Mouse (Mus musculus) neural tube, embryonic 15.5 days (tissue): ENCODE data around the gene B4galt4. TPM values are rescaled to one million over a fixed set of nuclear protein-coding genes. Genes with fewer than 3 reads are reported as not detected.
A peak's percentile ranks its signal among the peaks of the same experiment; 100 is the strongest.
"Not testable (repeated sequence)": the region's sequence is repeated elsewhere in the genome, so short reads cannot be mapped to it uniquely, and the experiment has no call there.

Experiments used
- ATAC-seq: fragments of 200-750 bp; cut with Nextera tagmentation; 2 replicates; pipeline ENCODE4 v1.8.0; 2017; ENCODE audit warnings: mild to moderate bottlenecking, moderate TSS enrichment, moderate library complexity; ENCODE audit not compliant: low FRiP score
- H3K27ac ChIP-seq: fragments of 300-500 bp; sonication (generic); replicated peaks from 2 replicates; pipeline ENCODE4 v1.5.1; 2015; ENCODE audit warnings: mild to moderate bottlenecking, inconsistent platforms
- H3K27me3 ChIP-seq: fragments of 300-500 bp; sonication (generic); replicated peaks from 2 replicates; pipeline ENCODE4 v1.6.1; 2015; ENCODE audit warnings: inconsistent platforms
- H3K36me3 ChIP-seq: fragments of 300-500 bp; sonication (generic); 2 replicates; pipeline ENCODE4 v1.6.1; 2015; ENCODE audit warnings: inconsistent platforms
- H3K4me1 ChIP-seq: fragments of 300-500 bp; sonication (generic); 2 replicates; pipeline ENCODE4 v1.6.1; 2015; ENCODE audit warnings: inconsistent platforms
- H3K4me2 ChIP-seq: fragments of 300-500 bp; sonication (generic); 2 replicates; pipeline ENCODE4 v1.6.1; 2015; ENCODE audit warnings: inconsistent platforms, mild to moderate bottlenecking, moderate library complexity
- H3K4me3 ChIP-seq: fragments of 300-500 bp; sonication (generic); replicated peaks from 2 replicates; pipeline ENCODE4 v1.5.1; 2015; ENCODE audit warnings: mild to moderate bottlenecking, inconsistent platforms
- H3K9ac ChIP-seq: fragments of 300-500 bp; sonication (generic); replicated peaks from 2 replicates; pipeline ENCODE4 v1.6.1; 2015; ENCODE audit warnings: mild to moderate bottlenecking, inconsistent platforms
- H3K9me3 ChIP-seq: fragments of 300-500 bp; sonication (generic); replicated peaks from 2 replicates; pipeline ENCODE4 v1.6.1; 2016; ENCODE audit warnings: inconsistent platforms
- WGBS: fragments of 180-500 bp; shearing (Covaris S2); methylation state at CpG from one replicate; pipeline ENCODE4 v1.1.7; 2015; ENCODE audit warnings: mixed read lengths; 5-methylcytosine and 5-hydroxymethylcytosine counted together
- polyA plus RNA-seq: library from polyadenylated mRNA; unstranded; fragments of >200 nt; fragmentation: Nextera tagmentation; extraction: Ambion mirVana; gene quantifications from 2 replicates; pipeline ENCODE4 v1.2.1, GENCODE M21; 2015

B4galt4 gene
- polyA plus RNA-seq, 1 experiment from 2014 or later, result 36.3 TPM

- peak overlapping the region; percentile 92 for H3K4me2 ChIP-seq
- H3K4me1 ChIP-seq, result peaks cover 22% of the 10 kb centered on the region
- no peak for ATAC-seq
- no peak overlapping the region for H3K27ac ChIP-seq
- no peaks in the 10 kb centered on the region for H3K27me3 ChIP-seq
- H3K9ac ChIP-seq, result no peak overlapping the region
- no peaks in the 10 kb centered on the region for H3K9me3 ChIP-seq
- H3K4me3 ChIP-seq, result peak overlapping the region; percentile 59; the same call in 1 of the 2 replicates
- WGBS, result 52% methylated on average over 4 of the region's 4 CpGs
- H3K36me3 ChIP-seq, result no peaks in the 10 kb centered on the region
Observed at GRCm38 (mm10) chr16:38711245-38711644, 30.8 kb upstream of the B4galt4 start.

DNA sequence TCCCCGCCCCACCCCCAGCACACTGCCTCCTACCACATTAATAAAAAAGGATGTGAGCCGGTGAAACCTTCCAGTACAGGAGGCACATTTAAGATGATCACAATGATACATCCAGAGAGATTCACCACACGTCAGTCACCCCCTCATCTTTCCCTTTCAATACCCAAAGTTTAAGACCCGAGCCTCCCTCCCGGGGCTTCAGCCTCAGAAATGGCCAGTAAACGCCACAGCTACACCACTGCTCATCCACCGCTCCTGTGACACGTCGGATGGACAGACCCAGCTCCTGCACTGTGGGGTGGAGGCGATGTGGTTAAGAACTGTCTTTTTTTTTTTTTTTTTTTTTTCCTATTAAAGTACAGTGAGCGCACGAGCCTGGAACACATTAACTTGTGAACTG, 30.0 kb upstream of the B4galt4 start:
- 7% methylated on average over 12 of the region's 12 CpGs for WGBS
- H3K27ac ChIP-seq, result 0 out of 2 replicates have a peak overlapping the region, but pooled peaks have one; percentile 37

DNA sequence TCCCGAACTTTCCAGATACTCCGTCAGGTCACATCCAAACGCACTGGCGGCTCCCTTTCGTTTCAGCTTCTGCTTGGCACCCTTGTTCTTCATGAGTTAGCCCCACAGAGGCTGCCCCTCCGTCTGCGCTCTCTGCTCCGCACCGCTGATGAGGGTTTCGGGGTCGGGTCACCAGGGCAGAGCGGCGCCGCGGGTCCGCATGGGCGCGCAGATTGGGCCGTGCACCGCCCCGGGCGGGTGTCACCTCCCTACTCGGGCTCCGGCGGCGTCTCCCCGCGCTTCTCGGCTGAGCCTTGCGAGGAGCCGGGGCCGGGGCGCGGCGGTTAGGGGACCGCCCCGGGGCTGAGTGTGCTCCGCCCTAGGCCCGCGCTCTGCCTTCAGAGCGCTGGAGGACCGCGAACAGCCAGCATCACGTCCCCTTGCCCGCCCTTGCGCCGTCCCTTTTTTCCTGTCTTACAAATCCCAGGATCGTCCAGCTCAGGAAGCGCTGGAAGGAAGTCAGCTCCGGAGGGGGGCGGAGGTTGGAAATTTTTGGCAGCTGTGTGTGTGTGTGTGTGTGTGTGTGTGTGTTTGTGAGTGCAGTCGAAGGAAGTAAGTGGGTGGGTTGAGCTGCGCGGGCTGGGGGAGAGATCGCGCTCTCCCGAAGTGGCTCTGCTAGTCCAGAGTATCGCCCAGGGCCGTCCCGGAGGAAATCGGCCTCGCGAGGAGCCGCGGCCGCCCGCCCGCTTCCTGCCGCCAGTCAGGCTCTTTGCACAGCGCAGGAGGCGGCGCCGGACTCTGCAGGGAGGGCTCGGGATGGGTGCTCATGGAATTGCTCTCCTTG, 29.3 kb upstream of the B4galt4 start, which contains the start of gene Arhgap31:
Arhgap31 (minus strand) TSS at position 694 of the 823 bp plus-strand sequence.
- H3K36me3 ChIP-seq, result no peaks in the 10 kb centered on the region
- H3K4me1 ChIP-seq, result peaks cover 22% of the 10 kb centered on the region
- no peaks in the 10 kb centered on the region for H3K27me3 ChIP-seq
- WGBS, result under 1% methylated on average over 74 of the region's 74 CpGs
- ATAC-seq, result peak; percentile 91
- peak within 1 kb of the TSS; percentile 59 for H3K4me3 ChIP-seq
- peak within 1 kb of the TSS; percentile 66 for H3K9ac ChIP-seq
- H3K4me2 ChIP-seq, result peak within 1 kb of the TSS; percentile 92
- H3K9me3 ChIP-seq, result no peaks in the 10 kb centered on the region
- peak within 1 kb of the TSS; percentile 76 for H3K27ac ChIP-seq

More for the DNA sequence above, 30.0 kb upstream of the B4galt4 start:
- no peaks in the 10 kb centered on the region for H3K27me3 ChIP-seq
- ATAC-seq, result 0 out of 2 replicates have a peak, but pooled peaks have one; percentile 2
- peak overlapping the region; percentile 59 for H3K4me3 ChIP-seq
- H3K36me3 ChIP-seq, result no peaks in the 10 kb centered on the region
- H3K9me3 ChIP-seq, result no peaks in the 10 kb centered on the region
- H3K4me2 ChIP-seq, result peak overlapping the region; percentile 92
- H3K4me1 ChIP-seq, result peaks cover 22% of the 10 kb centered on the region
- H3K9ac ChIP-seq, result peak overlapping the region; percentile 66

GRCm38 (mm10) chr16:38713404-38714258, 28.4 kb upstream of the B4galt4 start:
- no peak; the same call in 1 of the 2 replicates for ATAC-seq
- H3K4me1 ChIP-seq, result peaks cover 22% of the 10 kb centered on the region
- 27% methylated on average over 17 of the region's 17 CpGs for WGBS

DNA sequence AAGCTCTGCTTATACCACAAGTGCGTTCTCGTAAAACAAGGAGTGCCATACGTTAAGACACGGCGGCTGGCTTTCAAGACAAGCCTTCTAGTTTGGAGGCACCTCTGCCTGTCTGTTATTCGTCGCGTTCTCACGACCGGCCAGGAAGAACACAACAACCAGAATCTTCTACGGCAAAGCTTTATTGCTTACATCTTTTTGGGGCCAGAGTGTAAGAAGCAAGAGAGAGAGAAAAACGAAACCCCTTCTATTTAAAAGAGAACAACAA, 27.9 kb upstream of the B4galt4 start:
- H3K4me3 ChIP-seq, result 0 out of 2 replicates have a peak overlapping the region, but pooled peaks have one; percentile 8
- H3K36me3 ChIP-seq, H3K9ac ChIP-seq: not testable (repeated sequence)

More at GRCm38 (mm10) chr16:38713404-38714258, 28.4 kb upstream of the B4galt4 start:
- peak overlapping the region; percentile 59 for H3K4me3 ChIP-seq
- H3K27me3 ChIP-seq, result no peaks in the 10 kb centered on the region
- H3K9ac ChIP-seq, result peak overlapping the region; percentile 66
- peak overlapping the region; percentile 76 for H3K27ac ChIP-seq
- H3K36me3 ChIP-seq, result no peaks in the 10 kb centered on the region
- H3K9me3 ChIP-seq, result no peaks in the 10 kb centered on the region
- peak overlapping the region; percentile 92 for H3K4me2 ChIP-seq

DNA sequence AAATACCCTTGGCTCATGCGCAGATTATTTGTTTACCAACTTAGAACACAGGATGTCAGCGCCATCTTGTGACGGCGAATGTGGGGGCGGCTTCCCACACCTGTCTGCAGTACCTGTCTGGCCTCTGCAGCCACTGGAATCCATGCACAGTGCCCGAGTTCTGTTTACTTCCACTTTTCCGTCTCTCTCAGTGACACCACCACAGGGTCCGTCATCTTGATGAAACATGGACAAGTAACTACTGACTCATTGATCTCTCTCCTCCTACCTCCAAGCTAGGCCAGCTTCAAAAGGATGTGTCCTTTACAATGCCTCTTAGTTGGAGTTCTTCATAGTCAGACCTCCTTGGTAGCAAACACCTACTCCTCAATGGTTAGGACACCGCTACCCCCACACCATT, 20.7 kb upstream of the B4galt4 start:
- WGBS, result 96% methylated on average over 9 of the region's 9 CpGs
- no peak overlapping the region for H3K4me2 ChIP-seq

More for the DNA sequence above, 27.9 kb upstream of the B4galt4 start:
- H3K9me3 ChIP-seq, H3K27me3 ChIP-seq, H3K27ac ChIP-seq, ATAC-seq: not testable (repeated sequence)
- H3K4me1 ChIP-seq, result peaks cover 22% of the 10 kb centered on the region
- 46% methylated on average over 11 of the region's 12 CpGs for WGBS
- peak overlapping the region; percentile 92 for H3K4me2 ChIP-seq

GRCm38 (mm10) chr16:38724256-38724655, 17.8 kb upstream of the B4galt4 start:
- H3K27me3 ChIP-seq, result no peaks in the 10 kb centered on the region
- H3K4me2 ChIP-seq, result no peak overlapping the region
- ATAC-seq, result no peak
- H3K9me3 ChIP-seq, result no peaks in the 10 kb centered on the region
- no peaks in the 10 kb centered on the region for H3K36me3 ChIP-seq
- H3K4me1 ChIP-seq, result 0 out of 2 replicates have a peak, but pooled peaks cover under 1% of the 10 kb centered on the region
- no peak overlapping the region for H3K27ac ChIP-seq
- H3K4me3 ChIP-seq, result no peak overlapping the region
- no peak overlapping the region for H3K9ac ChIP-seq
- 81% methylated on average over 8 of the region's 8 CpGs for WGBS

More for the DNA sequence above, 20.7 kb upstream of the B4galt4 start:
- Histone ChIP-seq H3K36me3 (no peaks in the 10 kb centered on the region), H3K27ac (no peak overlapping the region), H3K27me3 (no peaks in the 10 kb centered on the region), H3K9me3 (no peaks in the 10 kb centered on the region), H3K4me1 (no peaks in the 10 kb centered on the region), H3K4me3 (no peak overlapping the region), H3K9ac (no peak overlapping the region)
- no peak for ATAC-seq

- H3K36me3 ChIP-seq, result no peaks in the 10 kb centered on the region
- no peaks in the 10 kb centered on the region for H3K9me3 ChIP-seq
- 59% methylated on average over 13 of the region's 13 CpGs for WGBS
- H3K4me3 ChIP-seq, result no peak overlapping the region
- H3K4me1 ChIP-seq, result 0 out of 2 replicates have a peak, but pooled peaks cover 4% of the 10 kb centered on the region
- H3K27ac ChIP-seq, result no peak overlapping the region
- ATAC-seq, result no peak
- no peak overlapping the region for H3K4me2 ChIP-seq
- no peak overlapping the region for H3K9ac ChIP-seq
- H3K27me3 ChIP-seq, result no peaks in the 10 kb centered on the region
Observed at GRCm38 (mm10) chr16:38724974-38725373, 17.1 kb upstream of the B4galt4 start.

DNA sequence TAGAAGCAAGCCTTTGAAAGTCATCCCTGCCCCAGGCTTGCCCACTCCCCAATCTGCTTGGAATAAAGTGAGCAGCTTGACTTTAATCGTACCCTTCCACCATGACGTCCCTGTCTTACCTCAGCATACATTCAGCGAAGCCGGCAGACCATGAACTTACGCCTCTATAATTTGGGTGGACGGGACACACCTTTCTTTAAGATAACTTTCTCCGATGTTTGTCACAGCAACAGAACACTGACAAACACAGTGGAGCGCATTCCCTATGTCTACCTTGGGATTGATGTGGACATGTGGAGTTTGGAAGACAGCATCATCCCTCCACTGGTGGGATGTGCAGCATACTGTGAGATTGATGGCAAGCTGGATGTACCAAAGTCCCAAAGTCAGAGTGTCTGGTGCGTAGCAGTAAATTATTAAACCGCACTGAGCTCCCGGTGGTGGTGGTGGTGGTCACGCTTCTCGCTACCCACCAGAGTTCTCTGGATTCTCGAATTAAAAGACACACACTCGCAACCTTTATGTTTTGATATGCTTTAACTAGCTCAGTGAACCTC, 13.4 kb upstream of the B4galt4 start:
- no peak overlapping the region for H3K4me2 ChIP-seq
- H3K9me3 ChIP-seq, result no peaks in the 10 kb centered on the region
- H3K9ac ChIP-seq, result no peak overlapping the region
- H3K4me1 ChIP-seq, result 0 out of 2 replicates have a peak, but pooled peaks cover 4% of the 10 kb centered on the region
- ATAC-seq, result no peak
- H3K27ac ChIP-seq, result no peak overlapping the region
- no peaks in the 10 kb centered on the region for H3K27me3 ChIP-seq
- 92% methylated on average over 15 of the region's 15 CpGs for WGBS
- H3K36me3 ChIP-seq, result no peaks in the 10 kb centered on the region
- no peak overlapping the region for H3K4me3 ChIP-seq

DNA sequence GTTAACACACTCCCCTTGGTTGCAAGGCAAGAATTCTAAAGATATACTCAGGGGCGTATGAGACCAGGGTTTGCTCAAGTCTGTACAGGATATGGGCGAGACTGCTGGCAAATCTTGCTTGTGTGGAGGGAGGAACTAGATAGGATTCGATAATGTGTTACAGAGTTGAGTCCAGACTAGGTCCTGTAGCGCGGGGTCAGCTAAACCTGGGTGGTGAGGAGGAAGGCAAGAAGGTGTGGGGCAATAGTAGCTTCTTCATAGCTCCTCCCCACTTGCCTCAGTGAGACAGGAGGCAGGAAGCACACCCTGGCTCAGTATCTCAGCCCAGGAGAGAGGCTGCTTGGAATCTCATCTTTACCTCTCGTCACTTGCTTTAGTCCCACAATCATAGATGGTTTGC, 12.9 kb upstream of the B4galt4 start:
- H3K4me3 ChIP-seq, result no peak overlapping the region
- ATAC-seq, result no peak
- H3K9me3 ChIP-seq, result no peaks in the 10 kb centered on the region
- no peak overlapping the region for H3K4me2 ChIP-seq
- no peaks in the 10 kb centered on the region for H3K36me3 ChIP-seq
- 90% methylated on average over 6 of the region's 6 CpGs for WGBS
- no peak overlapping the region for H3K27ac ChIP-seq
- H3K27me3 ChIP-seq, result no peaks in the 10 kb centered on the region
- H3K9ac ChIP-seq, result no peak overlapping the region
- 0 out of 2 replicates have a peak, but pooled peaks cover 4% of the 10 kb centered on the region for H3K4me1 ChIP-seq

- H3K4me3 ChIP-seq, result no peak overlapping the region; the same call in 1 of the 2 replicates
- no peaks in the 10 kb centered on the region for H3K27me3 ChIP-seq
- H3K36me3 ChIP-seq, result no peaks in the 10 kb centered on the region
- no peak overlapping the region for H3K27ac ChIP-seq
- 0 out of 2 replicates have a peak, but pooled peaks cover 4% of the 10 kb centered on the region for H3K4me1 ChIP-seq
- ATAC-seq, result peak; percentile 66
- H3K9me3 ChIP-seq, result no peaks in the 10 kb centered on the region
- peak overlapping the region; percentile 41 for H3K4me2 ChIP-seq
- peak overlapping the region; percentile 10; the same call in 1 of the 2 replicates for H3K9ac ChIP-seq
- WGBS, result 56% methylated on average over 15 of the region's 15 CpGs
Observed at GRCm38 (mm10) chr16:38729610-38730288, 12.3 kb upstream of the B4galt4 start.
